Mouse (Mus musculus): ENCODE measurements around the gene Krt7. TPM values are rescaled to one million over a fixed set of nuclear protein-coding genes. Genes with fewer than 3 reads are reported as not detected.

Gene Krt7
- total and polyA plus RNA-seq, 2 experiments from 2014 or later: 10.2 to 24.8 TPM

DNA sequence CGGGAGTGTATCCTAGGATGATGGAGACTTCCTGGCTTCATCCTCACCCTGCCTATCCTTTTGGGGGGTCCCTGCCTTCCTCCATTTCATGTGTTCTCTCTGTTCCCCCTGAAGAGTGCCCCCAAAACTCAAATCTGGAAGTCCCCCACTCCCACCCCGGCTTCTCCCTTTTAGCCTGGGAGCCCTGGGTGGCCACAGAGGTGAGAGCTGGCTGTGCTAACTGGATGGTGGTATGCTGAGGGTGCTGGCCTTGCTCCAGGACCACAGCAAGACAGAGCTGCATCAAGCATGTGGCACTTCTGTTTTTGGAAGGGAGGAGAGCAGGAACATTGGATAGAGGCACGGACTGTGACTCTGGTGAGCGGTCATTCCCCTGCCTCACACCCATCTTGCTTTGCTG lies 45.1 kb upstream of the Krt7 start:
- ATAC-seq (ENCODE audit: insufficient read depth, low read depth) (no peak), DNase-seq (ENCODE audit: low spot score) (no peak)
- Histone ChIP-seq H3K4me1 (ENCODE audit: control insufficient read depth, insufficient read depth) (peaks cover 44% of the 10 kb centered on the region), H3K9me3 (replicated peaks; ENCODE audit: control insufficient read depth, low read length) (no peaks in the 10 kb centered on the region), H3K4me3 (ENCODE audit: low read depth, low read length) (no peak overlapping the region), H3K36me3 (replicated peaks; ENCODE audit: control insufficient read depth, insufficient read depth, low read length) (no peaks in the 10 kb centered on the region), H3K4me2 (ENCODE audit: low read depth, low read length) (no peak overlapping the region), H3K9ac (replicated peaks; ENCODE audit: low read depth, low read length) (no peak overlapping the region), H3K27me3 (ENCODE audit: control insufficient read depth, insufficient read depth, low read length) (no peaks in the 10 kb centered on the region), H3K27ac (ENCODE audit: low read depth) (no peak overlapping the region)
- no peak for TF ChIP-seq EP300 (IDR thresholded peaks at IDR 0.05; ENCODE audit: low read depth)
- TF ChIP-seq CTCF (IDR thresholded peaks at IDR 0.05; ENCODE audit: low read depth): no peak
- 32% methylated on average over 4 of the region's 4 CpGs for WGBS

DNA sequence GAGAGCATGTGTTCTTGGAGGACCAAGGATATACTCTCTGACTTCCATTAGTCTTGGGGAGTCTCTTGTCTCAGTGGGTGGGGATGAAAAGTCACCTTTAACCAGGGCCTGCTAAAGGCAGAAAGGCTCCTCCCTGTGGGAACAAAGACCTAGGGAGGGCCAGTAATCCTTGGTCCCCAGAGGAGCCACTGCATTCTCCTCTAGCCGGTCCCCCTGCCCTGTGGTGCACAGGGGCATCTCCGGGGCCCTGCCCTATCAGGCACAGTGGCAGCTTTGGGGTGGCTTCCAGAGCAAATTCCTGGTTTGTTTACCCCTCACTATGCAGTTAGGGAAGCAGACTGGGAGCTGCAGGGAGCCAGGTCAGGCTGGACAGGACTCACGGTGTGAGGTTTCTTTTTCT lies 44.4 kb upstream of the Krt7 start:
- no peak for ATAC-seq (ENCODE audit: insufficient read depth, low read depth)
- TF ChIP-seq EP300 (IDR thresholded peaks at IDR 0.05; ENCODE audit: low read depth): no peak
- no peak for TF ChIP-seq CTCF (IDR thresholded peaks at IDR 0.05; ENCODE audit: low read depth)
- no peaks in the 10 kb centered on the region for H3K27me3 ChIP-seq (ENCODE audit: control insufficient read depth, insufficient read depth, low read length)
- 47% methylated on average over 3 of the region's 3 CpGs for WGBS
- no peak overlapping the region for H3K27ac ChIP-seq (ENCODE audit: low read depth)
- H3K9ac ChIP-seq (replicated peaks; ENCODE audit: low read depth, low read length): no peak overlapping the region
- H3K36me3 ChIP-seq (replicated peaks; ENCODE audit: control insufficient read depth, insufficient read depth, low read length): no peaks in the 10 kb centered on the region
- DNase-seq (ENCODE audit: low spot score): no peak
- peaks cover 51% of the 10 kb centered on the region for H3K4me1 ChIP-seq (ENCODE audit: control insufficient read depth, insufficient read depth)
- H3K4me3 ChIP-seq (ENCODE audit: low read depth, low read length): no peak overlapping the region
- H3K9me3 ChIP-seq (replicated peaks; ENCODE audit: control insufficient read depth, low read length): no peaks in the 10 kb centered on the region
- no peak overlapping the region for H3K4me2 ChIP-seq (ENCODE audit: low read depth, low read length)

GRCm38 (mm10) chr15:101366926-101367325 lies 43.9 kb upstream of the Krt7 start:
- 58% methylated on average over 2 of the region's 2 CpGs for WGBS
- H3K9ac ChIP-seq (replicated peaks; ENCODE audit: low read depth, low read length): no peak overlapping the region
- peaks cover 56% of the 10 kb centered on the region for H3K4me1 ChIP-seq (ENCODE audit: control insufficient read depth, insufficient read depth)
- no peaks in the 10 kb centered on the region for H3K9me3 ChIP-seq (replicated peaks; ENCODE audit: control insufficient read depth, low read length)
- ATAC-seq (ENCODE audit: insufficient read depth, low read depth) (no peak), DNase-seq (ENCODE audit: low spot score) (no peak)
- H3K4me3 ChIP-seq (ENCODE audit: low read depth, low read length): no peak overlapping the region
- no peak overlapping the region for H3K27ac ChIP-seq (ENCODE audit: low read depth)
- H3K27me3 ChIP-seq (ENCODE audit: control insufficient read depth, insufficient read depth, low read length): no peaks in the 10 kb centered on the region
- H3K4me2 ChIP-seq (ENCODE audit: low read depth, low read length): no peak overlapping the region
- TF ChIP-seq CTCF (IDR thresholded peaks at IDR 0.05; ENCODE audit: low read depth) (no peak), EP300 (IDR thresholded peaks at IDR 0.05; ENCODE audit: low read depth) (no peak)
- H3K36me3 ChIP-seq (replicated peaks; ENCODE audit: control insufficient read depth, insufficient read depth, low read length): no peaks in the 10 kb centered on the region

GRCm38 (mm10) chr15:101367497-101367896 lies 43.3 kb upstream of the Krt7 start:
- Histone ChIP-seq H3K36me3 (replicated peaks; ENCODE audit: control insufficient read depth, insufficient read depth, low read length) (no peaks in the 10 kb centered on the region), H3K4me3 (ENCODE audit: low read depth, low read length) (no peak overlapping the region), H3K4me2 (ENCODE audit: low read depth, low read length) (no peak overlapping the region), H3K9ac (replicated peaks; ENCODE audit: low read depth, low read length) (no peak overlapping the region), H3K27ac (ENCODE audit: low read depth) (no peak overlapping the region), H3K27me3 (ENCODE audit: control insufficient read depth, insufficient read depth, low read length) (no peaks in the 10 kb centered on the region), H3K4me1 (ENCODE audit: control insufficient read depth, insufficient read depth) (peaks cover 61% of the 10 kb centered on the region), H3K9me3 (replicated peaks; ENCODE audit: control insufficient read depth, low read length) (no peaks in the 10 kb centered on the region)
- 71% methylated on average over 8 of the region's 8 CpGs for WGBS
- DNase-seq (ENCODE audit: low spot score): no peak
- TF ChIP-seq EP300 (IDR thresholded peaks at IDR 0.05; ENCODE audit: low read depth) (no peak), CTCF (IDR thresholded peaks at IDR 0.05; ENCODE audit: low read depth) (no peak)
- ATAC-seq (ENCODE audit: insufficient read depth, low read depth): no peak

GRCm38 (mm10) chr15:101368015-101368414 lies 42.8 kb upstream of the Krt7 start:
- Histone ChIP-seq H3K9me3 (replicated peaks; ENCODE audit: control insufficient read depth, low read length) (no peaks in the 10 kb centered on the region), H3K27me3 (ENCODE audit: control insufficient read depth, insufficient read depth, low read length) (no peaks in the 10 kb centered on the region), H3K36me3 (replicated peaks; ENCODE audit: control insufficient read depth, insufficient read depth, low read length) (no peaks in the 10 kb centered on the region), H3K4me3 (ENCODE audit: low read depth, low read length) (no peak overlapping the region), H3K9ac (replicated peaks; ENCODE audit: low read depth, low read length) (no peak overlapping the region), H3K4me1 (ENCODE audit: control insufficient read depth, insufficient read depth) (peaks cover 65% of the 10 kb centered on the region), H3K4me2 (ENCODE audit: low read depth, low read length) (no peak overlapping the region), H3K27ac (ENCODE audit: low read depth) (no peak overlapping the region)
- no peak for ATAC-seq (ENCODE audit: insufficient read depth, low read depth)
- WGBS: 77% methylated on average over 6 of the region's 6 CpGs
- DNase-seq (ENCODE audit: low spot score): no peak
- TF ChIP-seq EP300 (IDR thresholded peaks at IDR 0.05; ENCODE audit: low read depth) (no peak), CTCF (IDR thresholded peaks at IDR 0.05; ENCODE audit: low read depth) (no peak)
